Mouse (Mus musculus) hindbrain, embryonic 10.5 days (tissue): ENCODE data around the gene Celf1. TPM values are rescaled to one million over a fixed set of nuclear protein-coding genes. Genes with fewer than 3 reads are reported as not detected.

ENCODE experiments used
- DNase-seq: peaks from one replicate; pipeline ENCODE4 v3.0.0-alpha.2; 2017; ENCODE audit warnings: low spot score
- H3K27ac ChIP-seq: fragments of 300-500 bp; sonication (generic); 2 replicates; pipeline ENCODE4 v1.5.1; 2016; ENCODE audit warnings: mild to moderate bottlenecking, moderate library complexity
- H3K27me3 ChIP-seq: fragments of 300-500 bp; sonication (generic); 2 replicates; pipeline ENCODE4 v1.6.1; 2016; ENCODE audit warnings: mild to moderate bottlenecking; ENCODE audit not compliant: poor library complexity, insufficient read depth, severe bottlenecking
- H3K36me3 ChIP-seq: fragments of 300-500 bp; sonication (generic); 2 replicates; pipeline ENCODE4 v1.6.1; 2016; ENCODE audit warnings: mild to moderate bottlenecking, moderate library complexity
- H3K4me1 ChIP-seq: fragments of 300-500 bp; sonication (generic); replicated peaks from 2 replicates; pipeline ENCODE4 v1.6.1; 2016; ENCODE audit warnings: mild to moderate bottlenecking
- H3K4me3 ChIP-seq: fragments of 300-500 bp; sonication (generic); 2 replicates; pipeline ENCODE4 v1.5.1; 2016; ENCODE audit warnings: mild to moderate bottlenecking, moderate library complexity
- H3K9me3 ChIP-seq: fragments of 300-500 bp; sonication (generic); 2 replicates; pipeline ENCODE4 v1.6.1; 2016; ENCODE audit warnings: mild to moderate bottlenecking, moderate library complexity
- WGBS: fragments of 180-500 bp; shearing (Covaris S2); methylation state at CpG from one replicate; pipeline ENCODE4 v1.1.7; 2016; 5-methylcytosine and 5-hydroxymethylcytosine counted together
- polyA plus RNA-seq: library from polyadenylated mRNA; unstranded; fragments of >200 nt; fragmentation: Nextera tagmentation; extraction: Ambion mirVana; gene quantifications from 2 replicates; pipeline ENCODE4 v1.2.1, GENCODE M21; 2016

The Celf1 gene
- polyA plus RNA-seq, 1 experiment from 2014 or later = 129 TPM

GRCm38 (mm10) chr2:90917233-90917998, 22.8 kb upstream of the Celf1 start:
- Histone ChIP-seq H3K9me3 (no peaks in the 10 kb centered on the region), H3K4me1 (peaks cover 33% of the 10 kb centered on the region), H3K4me3 (peak overlapping the region; percentile 71), H3K27ac (peak overlapping the region; percentile 98), H3K36me3 (peaks cover 21% of the 10 kb centered on the region), H3K27me3 (no peaks in the 10 kb centered on the region; the same call in 1 of the 2 replicates)
- peak; percentile 82 for DNase-seq
- WGBS = under 1% methylated on average over 73 of the region's 73 CpGs

DNA sequence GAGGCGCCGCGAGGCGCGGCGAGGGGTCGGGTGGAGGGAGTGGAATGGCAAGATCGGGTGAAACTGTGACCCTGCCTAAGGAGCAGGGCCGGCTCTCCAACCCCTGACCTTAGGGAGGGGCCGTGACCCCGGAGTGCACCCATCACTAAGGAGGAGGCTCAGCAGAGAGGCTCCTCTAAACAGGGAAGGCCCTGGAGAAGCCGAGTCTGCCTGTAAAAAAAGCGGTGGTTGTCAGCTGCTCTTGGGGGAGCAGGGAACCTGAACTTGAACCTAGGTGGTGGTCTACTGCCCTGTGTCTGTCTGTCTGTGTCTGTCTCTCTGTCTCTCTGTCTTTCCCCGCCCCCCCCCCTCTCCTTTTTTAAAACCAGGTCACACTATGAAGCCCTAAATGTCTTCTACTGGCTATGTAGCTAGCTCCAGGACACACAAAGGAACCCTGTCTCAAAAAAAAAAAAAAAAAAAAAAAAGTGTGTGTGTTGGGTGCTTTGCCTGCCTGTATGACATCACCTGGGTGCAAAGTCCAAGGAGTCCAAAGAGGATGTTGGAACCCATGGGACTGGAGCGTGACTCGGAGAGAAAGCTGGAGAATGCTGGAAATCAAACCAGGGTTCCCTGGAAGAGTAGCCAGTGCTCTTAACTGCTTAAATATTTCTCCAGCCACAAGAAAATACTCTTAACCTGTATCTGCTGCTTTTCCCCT, 22.0 kb upstream of the Celf1 start:
- H3K36me3 ChIP-seq = peaks cover 14% of the 10 kb centered on the region
- H3K4me1 ChIP-seq = peaks cover 33% of the 10 kb centered on the region
- no peaks in the 10 kb centered on the region for H3K9me3 ChIP-seq
- H3K27ac ChIP-seq = peak overlapping the region; percentile 98
- peak overlapping the region; percentile 71 for H3K4me3 ChIP-seq
- WGBS = 12% methylated on average over 16 of the region's 16 CpGs
- no peak for DNase-seq
- no peaks in the 10 kb centered on the region; the same call in 1 of the 2 replicates for H3K27me3 ChIP-seq

DNA sequence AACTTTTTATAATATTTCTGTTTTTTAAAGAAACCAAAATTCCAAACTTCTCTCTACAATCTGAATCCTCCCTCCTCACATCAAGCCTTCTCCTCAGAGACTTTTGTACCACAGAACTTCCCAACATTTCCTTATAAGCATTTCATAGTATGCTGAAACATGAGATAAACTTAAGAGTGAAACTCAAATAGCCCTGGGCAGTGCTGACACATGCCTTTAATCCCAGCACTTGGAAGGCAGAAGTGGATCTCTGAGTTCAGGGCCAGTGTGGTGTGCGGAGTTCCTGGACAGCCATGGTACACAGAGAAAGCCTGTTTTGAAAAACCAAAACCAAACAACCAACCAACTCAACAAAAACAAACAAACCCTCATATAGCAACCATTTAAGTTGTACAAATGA, 19.0 kb upstream of the Celf1 start:
- Histone ChIP-seq H3K27ac (no peak overlapping the region), H3K27me3 (no peaks in the 10 kb centered on the region; the same call in 1 of the 2 replicates), H3K9me3 (no peaks in the 10 kb centered on the region), H3K4me3 (no peak overlapping the region), H3K36me3 (no peaks in the 10 kb centered on the region), H3K4me1 (peaks cover 23% of the 10 kb centered on the region)
- 84% methylated on average over 1 of the region's 1 CpGs for WGBS
- no peak for DNase-seq

DNA sequence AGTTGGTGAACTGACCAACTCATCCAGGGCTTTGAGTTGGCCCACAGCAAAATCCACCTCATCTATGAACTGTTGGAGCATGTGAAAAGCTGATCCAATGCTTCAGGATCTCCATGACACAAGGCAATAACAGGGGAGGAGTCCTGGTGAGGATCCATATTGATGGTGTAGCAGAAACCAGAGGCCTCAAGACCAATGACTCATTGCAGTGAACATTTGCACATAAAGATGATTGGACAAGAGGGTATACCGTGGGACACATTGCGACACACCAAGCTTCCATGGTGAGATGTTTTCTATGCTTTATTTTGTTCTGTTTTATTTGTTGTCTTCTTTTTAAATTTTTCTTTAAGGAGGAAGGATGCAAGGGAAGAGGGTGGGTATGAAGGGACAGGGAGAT, 17.5 kb upstream of the Celf1 start:
- DNase-seq = no peak
- Histone ChIP-seq H3K9me3 (no peaks in the 10 kb centered on the region), H3K36me3 (no peaks in the 10 kb centered on the region), H3K27me3 (no peaks in the 10 kb centered on the region; the same call in 1 of the 2 replicates), H3K4me1 (peaks cover 9% of the 10 kb centered on the region), H3K4me3 (no peak overlapping the region), H3K27ac (no peak overlapping the region)
- 96% methylated on average over 2 of the region's 2 CpGs for WGBS

DNA sequence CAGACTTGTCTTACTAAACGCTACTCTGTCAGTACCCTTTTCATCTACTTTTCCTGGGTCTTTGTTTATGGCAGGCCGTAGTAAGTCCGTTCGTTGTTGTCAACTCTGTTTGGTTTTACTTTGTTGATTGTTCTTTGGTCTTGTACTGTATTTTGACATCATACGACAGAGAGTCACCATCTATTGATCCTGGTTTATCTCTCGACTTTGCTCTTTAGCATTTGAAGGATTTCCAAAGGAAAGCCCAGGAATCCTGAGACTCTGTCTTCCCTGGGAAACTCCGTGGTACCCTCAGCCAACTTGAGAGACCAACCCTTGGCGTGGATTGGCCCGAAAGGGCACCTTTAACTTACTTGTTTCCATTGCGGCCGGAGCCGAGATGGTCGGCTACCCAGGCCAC, 11.6 kb upstream of the Celf1 start:
- DNase-seq = no peak
- Histone ChIP-seq H3K4me1 (no peaks in the 10 kb centered on the region), H3K27me3 (no peaks in the 10 kb centered on the region), H3K27ac (no peak overlapping the region), H3K9me3 (no peaks in the 10 kb centered on the region), H3K4me3 (no peak overlapping the region), H3K36me3 (no peaks in the 10 kb centered on the region)
- WGBS = 88% methylated on average over 13 of the region's 13 CpGs

DNA sequence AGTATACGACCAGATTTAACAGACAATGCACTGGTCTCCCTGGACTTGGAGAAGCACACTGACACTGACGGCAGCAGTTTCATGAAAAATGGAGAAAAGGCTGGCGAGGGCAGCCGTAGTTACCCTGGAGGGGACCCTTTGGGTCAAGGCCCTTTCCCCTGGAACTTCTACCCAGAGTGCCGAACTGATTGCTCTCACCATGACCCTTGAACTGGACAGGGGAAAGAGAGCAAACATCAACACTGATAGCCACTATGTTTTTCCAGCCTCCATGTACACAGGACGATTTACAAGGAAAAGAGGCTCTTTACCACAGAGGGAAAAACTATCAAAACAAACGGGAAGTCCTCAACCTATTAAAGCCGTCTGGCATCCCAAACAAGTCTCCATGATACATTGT, 8.4 kb upstream of the Celf1 start:
- Histone ChIP-seq H3K4me3 (no peak overlapping the region), H3K27ac (no peak overlapping the region), H3K4me1 (no peaks in the 10 kb centered on the region), H3K9me3 (no peaks in the 10 kb centered on the region), H3K27me3 (no peaks in the 10 kb centered on the region), H3K36me3 (no peaks in the 10 kb centered on the region)
- no peak for DNase-seq
- 80% methylated on average over 8 of the region's 8 CpGs for WGBS

DNA sequence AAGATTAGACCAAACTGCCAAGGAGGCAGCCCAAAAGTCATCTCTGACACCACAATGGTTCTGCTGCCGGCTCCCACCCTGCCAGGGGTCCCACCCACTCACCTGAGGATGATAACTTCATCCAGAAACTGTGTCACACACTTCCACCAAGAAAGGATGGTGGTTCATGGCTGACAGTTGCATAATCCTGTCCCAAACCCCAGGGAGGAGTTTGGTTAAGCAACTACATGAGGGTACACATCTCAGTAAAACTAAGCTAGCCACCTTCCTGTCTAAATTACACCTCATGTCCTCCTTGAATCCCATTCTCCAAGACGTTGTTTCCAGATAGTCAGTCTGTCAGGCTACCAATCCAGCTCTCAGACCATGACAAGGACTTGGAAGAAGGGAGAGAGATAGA, 7.9 kb upstream of the Celf1 start:
- no peaks in the 10 kb centered on the region for H3K4me1 ChIP-seq
- H3K9me3 ChIP-seq = no peaks in the 10 kb centered on the region
- no peak for DNase-seq
- H3K27me3 ChIP-seq = no peaks in the 10 kb centered on the region
- 79% methylated on average over 2 of the region's 2 CpGs for WGBS
- H3K4me3 ChIP-seq = no peak overlapping the region
- H3K36me3 ChIP-seq = no peaks in the 10 kb centered on the region
- H3K27ac ChIP-seq = no peak overlapping the region

DNA sequence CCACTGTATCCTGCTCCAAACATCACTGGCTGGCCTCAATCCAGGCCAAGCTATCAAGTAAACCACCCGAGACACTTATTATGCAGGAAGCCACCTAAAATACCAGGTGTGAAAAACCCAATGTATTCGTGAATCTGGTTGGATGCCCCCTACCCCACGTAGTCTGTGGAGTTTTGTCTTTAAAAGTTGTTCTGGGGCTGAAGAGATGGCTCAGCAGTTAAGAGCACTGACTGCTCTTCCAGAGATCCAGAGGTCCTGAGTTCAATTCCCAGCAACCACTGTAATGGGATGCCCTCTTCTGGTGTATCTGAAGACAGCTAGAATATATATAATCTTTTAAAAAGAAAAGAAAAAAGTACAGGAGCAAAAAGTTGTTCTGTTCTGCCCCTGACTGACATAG, 1.8 kb upstream of the Celf1 start:
- Histone ChIP-seq H3K9me3 (no peaks in the 10 kb centered on the region), H3K4me1 (peaks cover 25% of the 10 kb centered on the region), H3K36me3 (0 out of 2 replicates have a peak, but pooled peaks cover 8% of the 10 kb centered on the region), H3K27me3 (no peaks in the 10 kb centered on the region), H3K27ac (no peak overlapping the region), H3K4me3 (no peak overlapping the region)
- 73% methylated on average over 3 of the region's 3 CpGs for WGBS
- no peak for DNase-seq

DNA sequence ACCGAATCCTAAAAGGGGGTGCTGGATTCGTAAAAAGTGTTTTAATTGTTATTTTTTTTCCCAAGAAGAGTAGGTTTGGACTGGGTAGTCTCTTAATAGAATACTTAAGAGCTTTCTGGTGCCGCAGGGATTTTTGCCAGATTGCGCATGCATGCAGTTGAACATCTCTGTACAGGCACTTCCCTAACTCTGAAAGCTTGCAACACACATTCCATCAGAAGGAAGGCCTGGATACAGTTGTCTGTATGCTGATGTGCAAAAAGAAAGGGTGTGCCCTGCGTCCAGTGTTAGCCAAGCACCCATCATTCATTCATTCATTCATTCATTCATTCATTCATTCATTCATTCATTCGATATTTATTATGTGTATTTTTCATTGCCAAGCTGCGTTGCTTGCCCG, 432 bp upstream of the Celf1 start:
- H3K36me3 ChIP-seq = 0 out of 2 replicates have a peak, but pooled peaks cover 13% of the 10 kb centered on the region
- H3K4me1 ChIP-seq = peaks cover 25% of the 10 kb centered on the region
- peak overlapping the region; percentile 99 for H3K4me3 ChIP-seq
- peak overlapping the region; percentile 97 for H3K27ac ChIP-seq
- no peak for DNase-seq
- no peaks in the 10 kb centered on the region for H3K27me3 ChIP-seq
- WGBS = 58% methylated on average over 8 of the region's 8 CpGs
- H3K9me3 ChIP-seq = no peaks in the 10 kb centered on the region

DNA sequence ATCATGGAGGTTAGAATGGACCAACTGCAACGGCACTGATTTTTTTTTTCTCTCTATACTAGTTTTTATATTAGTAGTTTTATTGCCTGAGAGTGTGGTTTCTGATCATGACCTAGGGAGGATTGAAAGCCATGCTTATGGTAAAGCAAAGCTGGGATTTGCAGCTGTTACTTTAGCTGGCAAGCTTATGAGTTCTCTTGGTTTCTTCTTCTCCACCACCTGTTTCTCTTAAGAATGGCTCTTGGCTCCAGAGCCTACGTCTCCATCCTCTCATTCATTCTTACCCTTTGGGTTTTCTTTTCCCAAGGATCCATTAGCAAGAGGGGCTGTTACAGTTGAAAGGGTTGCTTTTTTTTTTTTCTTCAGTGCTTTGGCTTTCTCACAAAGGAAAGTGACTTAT, 1.6 kb downstream of the Celf1 start:
- Histone ChIP-seq H3K27me3 (no peaks in the 10 kb centered on the region), H3K36me3 (peaks cover 19% of the 10 kb centered on the region), H3K4me1 (peaks cover 25% of the 10 kb centered on the region), H3K9me3 (no peaks in the 10 kb centered on the region), H3K4me3 (peak overlapping the region; percentile 99), H3K27ac (no peak overlapping the region)
- WGBS = 57% methylated on average over 2 of the region's 2 CpGs
- no peak for DNase-seq

- no peaks in the 10 kb centered on the region for H3K27me3 ChIP-seq
- 90% methylated on average over 5 of the region's 5 CpGs for WGBS
- no peak overlapping the region for H3K27ac ChIP-seq
- peaks cover 35% of the 10 kb centered on the region for H3K36me3 ChIP-seq
- no peak overlapping the region for H3K4me3 ChIP-seq
- H3K4me1 ChIP-seq = peaks cover 13% of the 10 kb centered on the region
- H3K9me3 ChIP-seq = no peaks in the 10 kb centered on the region
- no peak for DNase-seq
These were observed 10.0 kb downstream of the Celf1 start for GRCm38 (mm10) chr2:90950149-90950548.

GRCm38 (mm10) chr2:90950582-90951194, 10.5 kb downstream of the Celf1 start:
- H3K4me1 ChIP-seq = peaks cover 18% of the 10 kb centered on the region
- H3K27me3 ChIP-seq = no peaks in the 10 kb centered on the region
- peaks cover 35% of the 10 kb centered on the region for H3K36me3 ChIP-seq
- H3K4me3 ChIP-seq = no peak overlapping the region
- DNase-seq = no peak
- no peaks in the 10 kb centered on the region for H3K9me3 ChIP-seq
- H3K27ac ChIP-seq = no peak overlapping the region

- DNase-seq = no peak
- Histone ChIP-seq H3K4me3 (no peak overlapping the region), H3K36me3 (peaks cover 26% of the 10 kb centered on the region), H3K4me1 (peaks cover 27% of the 10 kb centered on the region), H3K27me3 (no peaks in the 10 kb centered on the region), H3K9me3 (no peaks in the 10 kb centered on the region), H3K27ac (no peak overlapping the region)
- 81% methylated on average over 3 of the region's 3 CpGs for WGBS
These were observed 13.3 kb downstream of the Celf1 start for GRCm38 (mm10) chr2:90953461-90953860.
